Mouse (Mus musculus) bone marrow, adult 2 months (tissue): ENCODE data around the gene Ppp2r5d.

Experiments
- CTCF ChIP-seq: fragments of 200-500 bp; IDR thresholded peaks from 2 replicates; pipeline ENCODE4 v1.5.1; 2011; ENCODE audit warnings: low read length, control low read depth; ENCODE audit not compliant: control insufficient read depth, insufficient read depth
- POLR2A ChIP-seq: fragments of 200-500 bp; IDR thresholded peaks from 2 replicates; pipeline ENCODE4 v1.6.1; 2011; ENCODE audit warnings: low read depth, mild to moderate bottlenecking, control low read depth, low read length, borderline replicate concordance; ENCODE audit not compliant: control insufficient read depth

DNA sequence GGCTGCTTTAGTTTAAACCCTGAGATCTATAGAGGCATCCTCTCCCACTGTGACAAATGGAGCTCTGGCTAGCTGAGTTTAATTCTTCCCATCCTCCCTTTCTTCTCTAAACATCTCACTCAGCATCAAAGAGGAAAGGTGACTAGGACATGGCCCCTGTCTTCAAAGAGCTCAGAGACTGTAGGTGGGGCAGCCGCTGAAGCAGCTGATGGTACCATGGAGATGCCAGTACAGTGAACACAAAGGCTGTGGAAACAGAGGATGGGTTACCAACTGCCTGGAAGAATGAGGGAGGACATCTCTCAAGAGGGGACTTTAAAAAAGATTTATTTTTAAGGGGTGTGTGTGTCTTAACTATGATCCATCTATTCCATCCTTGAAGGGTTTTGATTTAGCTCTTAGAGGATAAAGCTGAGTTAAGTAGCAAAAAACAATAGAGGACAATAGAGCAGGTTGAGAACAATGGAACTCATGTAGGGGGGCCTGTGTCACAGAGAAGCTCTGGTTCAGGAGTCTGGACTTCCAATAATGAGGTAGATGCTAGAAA, 10.3 kb downstream of the Ppp2r5d start:
- TF ChIP-seq POLR2A (no peak), CTCF (no peak)
